Mouse (Mus musculus): ENCODE results near the gene Tox3. TPM values are rescaled to one million over a fixed set of nuclear protein-coding genes. Genes with fewer than 3 reads are reported as not detected.
A peak's percentile ranks its signal among the peaks of the same experiment; 100 is the strongest.

The Tox3 gene
- polyA plus RNA-seq, 1 experiment, result not detected

DNA sequence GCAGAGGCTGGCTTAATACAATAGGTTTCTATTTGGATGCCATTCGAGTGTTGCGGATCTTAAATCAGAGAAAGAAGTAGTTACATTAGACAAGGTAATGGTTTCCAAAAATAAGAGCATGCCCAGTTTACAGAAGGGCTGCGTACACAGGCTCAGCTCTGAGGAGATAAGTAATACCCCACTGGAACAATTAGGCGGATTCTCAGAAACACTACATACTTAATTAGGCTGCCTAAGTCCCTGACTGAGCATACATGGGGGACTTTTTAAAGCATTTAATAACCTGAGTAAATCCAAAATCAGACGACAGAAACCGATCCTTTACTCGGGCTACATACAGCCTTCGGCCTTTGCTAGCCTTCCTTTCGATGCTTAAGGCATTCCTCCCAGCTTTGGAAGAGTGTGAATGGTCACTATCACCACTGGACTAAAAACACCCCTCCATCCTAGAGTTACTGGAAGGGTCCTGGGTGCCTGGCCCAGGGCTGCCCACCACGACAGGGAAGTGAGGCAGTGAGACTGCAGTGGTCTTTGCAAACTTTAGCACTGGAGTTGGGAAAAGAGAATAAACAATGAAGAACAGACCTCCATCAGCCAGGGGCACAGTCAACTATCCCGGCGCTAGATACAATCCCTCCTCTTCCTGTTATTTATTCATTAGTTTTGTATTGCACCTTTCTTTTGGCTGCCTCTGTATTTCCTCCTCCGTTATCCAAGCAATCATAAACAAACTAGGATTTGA, 1.8 kb downstream of the Tox3 start:
- H3K4me3 ChIP-seq (ENCODE audit: insufficient read depth, low read depth, low read length), result peak overlapping the region; percentile 83
- peaks cover 5% of the 10 kb centered on the region; the same call in 1 of the 2 replicates for H3K4me1 ChIP-seq (ENCODE audit: control insufficient read depth, insufficient read depth, low read length)
- H3K27ac ChIP-seq (ENCODE audit: insufficient read depth, low read depth, low read length), result peak overlapping the region; percentile 50
- WGBS, result 22% methylated on average over 13 of the region's 13 CpGs
- TF ChIP-seq CTCF (IDR thresholded peaks at IDR 0.05; ENCODE audit: insufficient read depth, low read depth, low read length), result no peak
- no peak for TF ChIP-seq POLR2A (IDR thresholded peaks at IDR 0.05; ENCODE audit: insufficient read depth, low read depth, low read length)

DNA sequence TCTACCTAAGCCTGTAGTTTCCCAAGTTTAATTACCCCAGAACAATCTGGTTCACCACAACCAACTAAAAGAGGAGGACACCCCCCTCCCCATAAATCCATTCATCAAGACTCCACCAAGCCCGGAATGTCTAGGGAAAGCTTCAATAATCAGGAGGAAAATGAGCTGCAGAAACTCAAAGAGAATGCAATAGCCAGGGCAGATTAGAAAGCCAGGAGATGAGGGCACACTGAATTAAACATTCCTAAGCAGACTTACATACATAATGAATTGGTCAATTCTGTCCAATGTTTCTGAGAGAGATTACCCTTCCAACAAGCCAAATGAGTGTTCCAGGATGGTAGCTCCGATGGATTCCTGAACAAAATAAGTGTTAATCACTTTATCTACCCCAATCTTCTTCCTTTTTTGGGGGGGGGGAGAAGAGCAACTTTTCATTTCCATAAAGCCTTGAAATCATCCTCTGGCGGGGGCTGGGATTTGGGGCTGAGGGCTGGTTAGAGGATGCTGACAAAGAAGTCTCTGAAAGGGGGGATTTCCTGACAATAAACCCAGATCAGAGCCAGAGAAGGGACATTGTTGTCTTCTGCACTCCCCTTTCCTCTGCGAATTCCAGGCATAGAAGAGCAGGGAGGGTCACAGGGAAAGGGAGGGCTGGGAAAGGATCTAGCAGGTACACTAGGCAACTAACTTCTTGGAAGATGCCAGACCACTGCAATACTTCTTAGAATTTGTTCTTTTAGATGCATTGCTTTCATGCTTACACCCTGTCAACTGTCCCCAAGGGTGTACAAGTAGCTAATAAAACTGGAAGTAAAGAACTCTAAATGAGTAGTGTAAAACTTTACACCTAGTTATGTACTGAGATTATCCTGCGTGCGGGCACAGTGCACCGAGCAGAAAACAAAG, 17.5 kb downstream of the Tox3 start:
- TF ChIP-seq POLR2A (IDR thresholded peaks at IDR 0.05; ENCODE audit: insufficient read depth, low read depth, low read length) (no peak), CTCF (IDR thresholded peaks at IDR 0.05; ENCODE audit: insufficient read depth, low read depth, low read length) (no peak)
- no peak overlapping the region for H3K27ac ChIP-seq (ENCODE audit: insufficient read depth, low read depth, low read length)
- 0 out of 2 replicates have a peak, but pooled peaks cover 2% of the 10 kb centered on the region for H3K4me1 ChIP-seq (ENCODE audit: control insufficient read depth, insufficient read depth, low read length)
- H3K4me3 ChIP-seq (ENCODE audit: insufficient read depth, low read depth, low read length), result no peak overlapping the region
- WGBS, result 83% methylated on average over 7 of the region's 7 CpGs

GRCm38 (mm10) chr8:90323824-90324223, 24.3 kb downstream of the Tox3 start:
- Histone ChIP-seq H3K4me1 (ENCODE audit: control insufficient read depth, insufficient read depth, low read length) (peaks cover 3% of the 10 kb centered on the region; the same call in 1 of the 2 replicates), H3K4me3 (ENCODE audit: insufficient read depth, low read depth, low read length) (no peak overlapping the region), H3K27ac (ENCODE audit: insufficient read depth, low read depth, low read length) (no peak overlapping the region)
- TF ChIP-seq POLR2A (IDR thresholded peaks at IDR 0.05; ENCODE audit: insufficient read depth, low read depth, low read length) (no peak), CTCF (IDR thresholded peaks at IDR 0.05; ENCODE audit: insufficient read depth, low read depth, low read length) (no peak)
- WGBS, result 59% methylated on average over 4 of the region's 4 CpGs

DNA sequence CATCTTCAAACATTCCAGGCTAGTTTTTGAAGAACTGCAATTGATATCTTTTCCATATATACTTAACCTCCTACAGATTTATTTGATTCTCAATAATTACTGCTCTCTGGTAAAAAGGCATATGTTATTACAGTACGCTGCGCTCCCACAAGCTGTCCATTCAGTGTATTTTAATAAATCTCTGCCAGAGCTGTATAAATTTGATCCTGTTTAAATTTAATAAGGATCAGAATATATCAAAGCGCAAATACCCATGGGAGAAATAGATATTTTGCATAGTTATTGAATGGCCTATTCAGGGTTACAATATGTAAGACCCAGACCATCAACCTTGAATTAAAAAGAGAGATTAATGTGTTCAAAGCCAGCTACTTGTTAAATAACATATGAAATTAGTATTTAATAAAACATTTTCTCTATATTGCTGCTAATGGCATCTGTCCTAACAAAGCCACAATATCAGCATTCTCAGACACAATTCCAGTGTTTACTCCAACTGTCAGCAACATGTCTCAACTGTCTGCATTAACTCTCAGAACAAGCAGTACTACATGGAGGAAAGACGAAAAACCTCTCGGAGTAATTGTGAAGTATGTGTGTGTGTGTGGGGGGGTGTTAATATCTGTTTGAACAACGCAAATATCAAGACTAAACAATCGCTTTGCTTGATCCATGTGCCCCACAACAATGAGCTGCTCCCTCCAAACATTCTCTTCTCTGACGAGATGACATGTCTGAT, 25.3 kb downstream of the Tox3 start:
- Histone ChIP-seq H3K4me3 (ENCODE audit: insufficient read depth, low read depth, low read length) (no peak overlapping the region), H3K4me1 (ENCODE audit: control insufficient read depth, insufficient read depth, low read length) (peaks cover 3% of the 10 kb centered on the region; the same call in 1 of the 2 replicates), H3K27ac (ENCODE audit: insufficient read depth, low read depth, low read length) (no peak overlapping the region)
- TF ChIP-seq POLR2A (IDR thresholded peaks at IDR 0.05; ENCODE audit: insufficient read depth, low read depth, low read length) (no peak), CTCF (IDR thresholded peaks at IDR 0.05; ENCODE audit: insufficient read depth, low read depth, low read length) (no peak)
- WGBS, result 77% methylated on average over 8 of the region's 8 CpGs

DNA sequence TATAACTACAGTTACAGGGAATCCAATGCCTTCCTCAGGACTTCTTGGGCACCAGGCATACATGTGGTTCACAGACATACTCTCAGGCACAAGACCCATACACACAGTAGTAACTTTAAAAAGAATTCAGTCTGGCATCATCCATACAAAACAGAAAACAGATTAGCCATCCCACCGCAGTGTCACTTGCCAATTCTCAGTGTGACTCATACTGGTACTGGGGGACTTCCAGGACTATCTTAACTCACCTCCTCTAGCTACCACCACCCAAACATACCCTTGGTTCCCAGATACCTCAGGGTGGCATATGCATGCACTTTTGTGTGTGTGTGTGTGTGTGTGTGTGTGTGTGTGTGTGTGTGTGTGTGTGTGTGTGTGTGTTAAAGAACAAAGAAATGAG, 26.9 kb downstream of the Tox3 start:
- H3K4me1 ChIP-seq (ENCODE audit: control insufficient read depth, insufficient read depth, low read length), result peaks cover 3% of the 10 kb centered on the region; the same call in 1 of the 2 replicates
- 81% methylated on average over 1 of the region's 1 CpGs for WGBS
- TF ChIP-seq POLR2A (IDR thresholded peaks at IDR 0.05; ENCODE audit: insufficient read depth, low read depth, low read length), result no peak
- TF ChIP-seq CTCF (IDR thresholded peaks at IDR 0.05; ENCODE audit: insufficient read depth, low read depth, low read length), result no peak

DNA sequence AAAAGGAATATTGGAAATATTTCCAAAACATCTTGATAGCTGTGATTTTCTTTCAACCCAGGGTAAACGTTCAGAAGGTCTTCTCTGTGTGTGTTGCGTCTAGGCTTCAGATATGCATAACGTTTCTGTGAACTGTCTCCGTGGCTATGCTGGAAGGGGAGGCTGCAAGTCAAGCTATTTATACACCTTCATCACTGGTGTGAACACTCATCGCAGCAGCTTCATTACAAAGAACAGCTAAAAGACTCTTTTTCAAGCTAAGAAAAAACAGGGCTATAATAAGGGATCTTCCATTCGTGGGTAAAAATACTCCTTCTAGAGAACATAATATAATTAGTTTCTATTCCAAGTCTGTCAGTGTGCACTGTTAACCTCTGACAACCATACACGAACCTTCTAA, 33.8 kb downstream of the Tox3 start:
- TF ChIP-seq CTCF (IDR thresholded peaks at IDR 0.05; ENCODE audit: insufficient read depth, low read depth, low read length), result no peak
- WGBS, result 24% methylated on average over 7 of the region's 7 CpGs
- peak overlapping the region; percentile 88 for H3K27ac ChIP-seq (ENCODE audit: insufficient read depth, low read depth, low read length)
- H3K4me1 ChIP-seq (ENCODE audit: control insufficient read depth, insufficient read depth, low read length), result peaks cover 7% of the 10 kb centered on the region
- no peak overlapping the region for H3K4me3 ChIP-seq (ENCODE audit: insufficient read depth, low read depth, low read length)

More for the DNA sequence above, 26.9 kb downstream of the Tox3 start:
- Histone ChIP-seq H3K4me3 (ENCODE audit: insufficient read depth, low read depth, low read length) (no peak overlapping the region), H3K27ac (ENCODE audit: insufficient read depth, low read depth, low read length) (no peak overlapping the region)

GRCm38 (mm10) chr8:90302951-90303350, 45.2 kb downstream of the Tox3 start:
- TF ChIP-seq CTCF (IDR thresholded peaks at IDR 0.05; ENCODE audit: insufficient read depth, low read depth, low read length) (no peak), POLR2A (IDR thresholded peaks at IDR 0.05; ENCODE audit: insufficient read depth, low read depth, low read length) (no peak)
- peaks cover 10% of the 10 kb centered on the region for H3K4me1 ChIP-seq (ENCODE audit: control insufficient read depth, insufficient read depth, low read length)
- 28% methylated on average over 12 of the region's 12 CpGs for WGBS
- H3K4me3 ChIP-seq (ENCODE audit: insufficient read depth, low read depth, low read length), result no peak overlapping the region
- 0 out of 2 replicates have a peak overlapping the region, but pooled peaks have one; percentile 16 for H3K27ac ChIP-seq (ENCODE audit: insufficient read depth, low read depth, low read length)

- TF ChIP-seq POLR2A (IDR thresholded peaks at IDR 0.05; ENCODE audit: insufficient read depth, low read depth, low read length) (no peak), CTCF (IDR thresholded peaks at IDR 0.05; ENCODE audit: insufficient read depth, low read depth, low read length) (no peak)
- Histone ChIP-seq H3K4me3 (ENCODE audit: insufficient read depth, low read depth, low read length) (no peak overlapping the region), H3K4me1 (ENCODE audit: control insufficient read depth, insufficient read depth, low read length) (peaks cover 10% of the 10 kb centered on the region), H3K27ac (ENCODE audit: insufficient read depth, low read depth, low read length) (0 out of 2 replicates have a peak overlapping the region, but pooled peaks have one; percentile 9)
- WGBS, result 13% methylated on average over 5 of the region's 5 CpGs
These were observed 45.9 kb downstream of the Tox3 start for GRCm38 (mm10) chr8:90302252-90302651.
